Mouse (Mus musculus) lung, postnatal 25 days (tissue): Measurements from ENCODE around the gene Ubxn6.
"Not testable (repeated sequence)": the region's sequence is repeated elsewhere in the genome, so short reads cannot be mapped to it uniquely, and the experiment has no call there.

Source experiments
- DNase-seq: peaks from one replicate; pipeline ENCODE4 v3.0.0; 2022; ENCODE audit warnings: low spot score

Gene Ubxn6

DNA sequence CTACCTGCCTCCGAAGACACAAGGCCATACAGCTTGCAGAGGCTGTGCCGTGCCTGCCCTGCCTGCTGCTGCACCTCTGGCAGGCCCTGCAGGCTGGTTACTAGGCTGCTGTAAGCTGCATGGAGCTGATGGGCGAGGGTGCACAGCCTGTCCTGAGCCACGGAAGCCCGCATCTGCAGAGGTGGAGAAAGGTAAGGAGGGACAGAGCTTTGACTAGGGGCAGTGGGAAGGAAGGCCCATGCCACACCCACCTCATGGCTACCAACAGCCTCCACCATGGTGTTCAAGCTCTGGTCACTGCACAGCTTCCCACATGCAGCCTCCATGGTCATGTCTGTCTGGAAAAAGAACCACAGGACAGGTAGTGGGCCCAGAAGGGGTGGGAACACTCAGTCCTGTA, 27.3 kb upstream of the Ubxn6 start:
- no peak for DNase-seq

DNA sequence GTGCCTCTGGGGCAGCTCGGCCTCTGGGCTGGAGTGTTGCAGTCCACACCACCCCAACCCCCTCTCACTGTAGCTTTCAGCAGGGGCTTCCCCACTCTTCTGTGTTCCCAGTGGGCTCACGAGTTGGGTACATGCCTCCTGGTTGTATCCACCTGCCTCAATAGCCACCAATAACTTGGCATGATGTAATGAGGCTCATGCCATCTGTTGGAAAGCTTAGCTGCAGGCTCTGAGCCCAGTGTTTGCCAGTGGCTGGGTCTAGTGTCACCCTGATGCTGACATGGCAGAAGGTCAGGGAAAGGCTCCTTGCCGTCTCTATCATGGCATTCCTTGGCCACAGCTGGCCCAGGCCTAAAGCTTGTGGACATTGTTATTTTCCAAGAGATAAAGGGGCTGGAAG, 26.0 kb upstream of the Ubxn6 start:
- no peak for DNase-seq

DNA sequence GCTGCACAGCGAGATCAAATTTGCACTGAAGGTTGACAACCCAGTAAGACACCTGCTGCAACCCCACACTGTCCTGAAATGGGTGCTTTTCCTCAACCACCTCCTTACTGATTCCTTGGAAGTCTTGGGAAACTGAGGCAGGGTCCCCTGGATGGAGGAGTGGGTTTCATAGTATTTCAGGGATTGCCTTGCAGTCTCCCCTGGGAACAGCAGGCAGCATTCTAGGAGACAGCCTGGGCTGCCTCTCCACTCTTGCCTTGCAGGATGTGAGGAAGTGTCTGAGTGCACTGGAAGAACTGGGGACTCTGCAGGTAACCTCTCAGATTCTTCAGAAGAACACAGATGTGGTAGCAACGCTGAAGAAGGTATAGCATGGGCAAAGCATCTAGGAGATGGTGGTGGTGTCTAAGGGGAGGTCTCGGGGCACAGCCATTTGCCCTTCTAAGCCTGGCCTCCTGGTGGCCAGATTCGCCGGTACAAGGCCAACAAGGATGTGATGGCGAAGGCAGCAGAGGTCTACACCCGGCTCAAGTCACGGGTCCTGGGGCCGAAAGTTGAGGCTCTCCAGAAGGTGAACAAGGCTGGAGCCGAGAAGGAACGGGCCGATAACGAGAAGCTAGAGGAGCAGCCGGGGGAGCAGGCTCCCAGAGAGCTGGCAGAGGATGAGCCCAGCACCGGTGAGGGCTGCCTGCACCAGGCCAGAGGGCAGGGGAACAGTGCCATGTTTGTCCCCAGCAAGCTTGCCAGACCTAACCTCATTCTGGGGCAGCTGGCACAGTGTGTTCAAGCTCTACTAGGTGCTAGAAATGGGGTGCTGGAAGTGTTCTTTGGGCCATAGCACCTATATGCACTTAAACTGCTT, 24.1 kb upstream of the Ubxn6 start:
- no peak for DNase-seq

DNA sequence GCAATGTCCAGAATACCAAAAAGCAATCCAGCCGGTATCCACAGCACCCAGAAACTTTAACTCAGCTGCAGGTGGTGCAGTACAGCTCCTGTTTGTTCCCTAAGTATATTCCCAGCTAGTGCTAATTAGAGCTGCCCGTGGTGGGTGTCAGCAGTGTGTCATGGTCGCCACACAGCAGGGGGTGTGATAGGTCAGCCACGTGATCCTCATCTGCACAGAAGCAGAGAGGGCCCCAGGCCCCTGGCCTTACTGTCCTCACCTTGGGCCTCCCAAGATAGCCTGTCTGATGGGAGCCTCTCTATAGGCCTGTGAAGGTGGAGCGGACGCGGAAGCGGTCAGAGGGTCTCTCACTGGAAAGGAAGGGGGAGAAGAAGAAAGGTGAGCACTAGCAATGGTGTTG, 23.4 kb upstream of the Ubxn6 start:
- no peak for DNase-seq

DNA sequence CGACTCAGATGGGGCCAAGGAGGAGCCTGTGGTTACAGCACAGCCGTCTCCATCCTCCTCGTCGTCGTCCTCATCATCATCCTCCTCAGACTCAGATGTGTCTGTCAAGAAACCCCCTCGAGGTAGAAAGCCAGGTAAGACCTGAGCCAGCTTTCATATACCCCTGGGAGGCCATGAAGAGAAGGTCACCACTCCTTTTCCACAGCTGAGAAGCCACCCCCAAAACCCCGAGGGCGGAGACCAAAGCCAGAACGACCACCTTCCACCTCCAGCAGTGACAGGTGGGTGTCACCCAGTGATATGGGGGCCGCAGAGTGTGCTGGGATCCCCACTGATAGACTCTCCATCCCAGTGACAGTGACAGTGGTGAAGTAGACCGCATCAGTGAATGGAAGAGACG, 22.1 kb upstream of the Ubxn6 start:
- DNase-seq, result no peak

DNA sequence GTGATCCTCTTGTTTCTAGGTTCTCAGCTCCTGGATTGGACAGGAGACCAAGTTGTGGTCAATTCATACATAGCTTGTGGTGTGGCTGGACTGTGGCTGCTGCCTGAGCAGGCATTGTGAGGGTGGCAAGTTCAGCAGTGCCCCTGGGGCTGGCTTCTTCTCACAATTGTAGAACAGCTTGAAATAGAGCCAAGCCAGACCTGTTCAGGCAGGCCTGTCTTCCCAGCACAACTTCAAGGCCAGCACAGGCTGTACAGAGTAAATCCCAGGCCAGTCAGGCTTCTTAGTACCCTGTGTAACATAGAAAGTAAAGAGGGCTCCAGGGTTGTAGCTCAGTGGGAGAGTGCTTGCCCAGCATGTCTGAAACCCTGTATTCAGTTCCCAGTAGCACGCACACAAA, 18.0 kb upstream of the Ubxn6 start:
- no peak for DNase-seq

DNA sequence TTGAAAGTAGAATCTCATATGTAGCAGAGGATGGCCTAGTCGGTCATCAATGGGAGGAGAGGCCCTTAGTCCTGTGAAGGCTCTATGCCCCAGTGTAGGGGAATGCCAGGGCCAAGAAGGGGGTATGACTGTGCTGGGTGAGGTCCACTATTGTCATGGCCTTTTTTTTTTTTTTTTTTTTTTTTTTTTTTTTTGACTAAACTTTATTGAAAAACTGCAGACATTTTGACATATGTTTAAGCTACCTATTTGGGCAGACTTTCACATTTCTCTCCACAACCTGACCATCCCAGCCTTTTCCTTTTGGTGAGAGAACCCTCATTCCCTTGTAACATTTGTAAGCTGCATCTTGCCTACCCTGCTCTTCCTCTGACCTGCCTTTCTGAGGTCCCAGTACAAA, 17.5 kb upstream of the Ubxn6 start:
- no peak for DNase-seq

DNA sequence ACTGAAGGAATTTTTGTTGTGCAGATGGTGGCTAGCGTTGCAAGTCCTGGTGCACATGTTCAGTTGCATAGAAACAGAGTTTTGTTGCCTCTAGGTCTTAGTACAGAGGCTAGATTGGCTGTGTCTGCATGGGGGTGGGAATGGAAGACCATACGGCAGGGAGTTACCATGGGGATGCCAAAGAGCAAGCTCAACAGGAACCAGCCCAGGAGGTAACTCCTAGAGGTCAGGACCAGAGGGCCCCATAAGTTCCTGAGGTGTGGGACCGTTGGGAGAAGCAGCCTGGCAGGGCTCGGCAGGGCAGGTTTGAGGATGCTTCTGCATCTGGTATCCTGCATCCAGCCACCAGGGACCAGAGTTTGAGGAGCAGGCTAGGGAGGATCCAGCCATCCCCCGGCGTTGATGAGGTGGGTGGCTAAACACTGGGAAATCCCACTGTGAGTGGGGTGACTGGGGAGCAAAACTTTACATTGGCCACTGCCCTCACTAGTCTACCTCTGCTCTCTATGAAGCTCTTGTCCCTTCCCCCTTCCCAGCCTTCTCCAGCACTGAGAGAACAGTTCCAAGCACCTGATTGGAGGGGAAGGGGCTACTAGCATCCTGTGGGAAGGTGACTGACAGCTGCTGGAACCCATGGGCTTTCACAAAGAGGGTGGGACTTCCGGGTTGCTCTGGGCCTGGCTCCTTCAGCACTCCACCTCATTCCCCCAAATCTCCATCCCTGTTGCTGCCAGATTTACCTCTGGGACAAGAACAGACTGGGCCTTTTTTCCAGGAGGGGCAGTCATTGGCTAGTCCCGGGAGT, 6.2 kb upstream of the Ubxn6 start:
- DNase-seq, result peak; percentile 21

DNA sequence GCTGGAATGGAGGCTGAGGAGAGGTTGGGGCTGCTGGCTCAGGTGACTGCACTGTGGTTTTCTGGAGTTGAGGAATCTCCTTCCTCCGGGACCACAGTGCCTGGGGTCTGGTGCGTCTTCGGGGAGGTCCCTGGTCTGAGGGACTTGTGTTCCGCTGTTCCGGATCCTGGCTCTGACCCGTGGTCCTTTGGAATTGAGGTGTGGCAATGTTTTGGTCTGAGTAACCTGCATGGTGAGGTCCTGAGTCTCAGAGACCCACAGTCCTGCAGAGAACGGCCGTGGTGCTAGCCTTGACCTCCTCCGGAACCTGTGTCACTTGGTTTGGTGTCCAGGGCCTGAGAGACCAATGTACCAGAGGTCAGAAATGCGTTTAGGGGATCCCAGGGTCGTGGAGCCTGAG, 5.1 kb upstream of the Ubxn6 start:
- DNase-seq, result no peak

DNA sequence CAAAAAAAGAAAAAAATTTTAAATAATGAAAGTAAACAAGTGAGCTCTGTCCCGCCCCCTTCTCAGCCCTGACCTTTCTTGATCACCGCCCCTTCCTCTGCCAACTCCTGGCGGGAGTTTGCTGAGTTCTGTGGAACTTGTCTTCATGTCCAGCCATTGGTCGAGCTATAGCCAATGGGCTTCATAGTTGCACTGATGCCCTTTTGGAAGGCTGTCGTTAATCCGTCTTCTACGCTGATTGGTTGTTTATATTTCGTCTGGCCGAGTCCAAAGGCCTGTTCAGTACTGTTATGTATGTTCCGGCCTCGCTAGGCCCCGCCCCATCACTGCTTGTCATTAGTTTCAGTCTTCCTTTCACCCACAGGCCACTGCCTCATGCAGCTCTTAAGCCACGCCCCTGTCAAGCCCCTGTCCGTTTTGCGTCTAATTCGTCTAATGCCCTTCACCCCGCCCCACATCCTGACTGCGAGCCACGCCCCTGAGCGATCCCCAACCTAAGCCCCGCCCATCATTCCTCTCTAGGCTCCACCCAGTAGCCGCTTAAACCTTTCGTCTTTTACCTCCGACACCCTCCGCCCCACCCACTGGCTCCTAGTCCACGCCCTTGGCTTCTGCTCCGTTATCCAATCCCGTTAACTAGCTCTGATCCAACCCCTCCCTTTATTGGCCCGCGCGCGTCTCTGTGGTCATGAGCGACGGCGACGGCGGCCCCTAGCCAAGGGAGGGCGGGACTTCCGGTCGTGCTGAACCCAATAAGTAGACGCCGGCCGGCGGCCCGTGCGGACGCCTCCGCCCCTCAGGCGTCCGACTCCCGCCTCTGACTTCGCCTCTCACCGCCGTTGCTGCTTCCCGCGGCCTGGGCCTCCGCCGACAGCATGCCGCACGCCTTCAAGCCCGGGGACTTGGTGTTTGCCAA, 4.3 kb upstream of the Ubxn6 start, which contains the start of gene Hdgfl2:
TSS of gene Hdgfl2 (plus strand) at position 755 of the 916 bp plus-strand sequence.
- DNase-seq, result peak; percentile 100

DNA sequence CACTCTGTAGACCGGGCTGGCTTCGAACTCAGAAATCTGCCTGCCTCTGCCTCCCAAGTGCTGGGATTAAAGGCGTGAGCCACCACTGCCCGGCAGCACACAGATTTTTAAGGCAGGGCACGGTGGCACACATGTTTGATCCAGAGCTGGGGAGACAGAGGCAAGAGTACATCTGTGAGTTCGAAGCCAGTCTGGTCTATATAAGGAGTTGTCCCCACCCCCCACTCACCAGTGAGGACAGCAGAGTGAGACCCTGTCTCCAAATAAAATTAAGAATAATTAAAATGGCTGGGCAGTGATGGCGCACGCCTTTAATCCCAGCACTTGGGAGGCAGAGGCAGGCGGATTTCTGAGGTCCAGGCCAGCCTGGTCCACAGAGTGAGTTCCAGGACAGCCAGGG, 3.5 kb upstream of the Ubxn6 start:
- DNase-seq, result not testable (repeated sequence)

DNA sequence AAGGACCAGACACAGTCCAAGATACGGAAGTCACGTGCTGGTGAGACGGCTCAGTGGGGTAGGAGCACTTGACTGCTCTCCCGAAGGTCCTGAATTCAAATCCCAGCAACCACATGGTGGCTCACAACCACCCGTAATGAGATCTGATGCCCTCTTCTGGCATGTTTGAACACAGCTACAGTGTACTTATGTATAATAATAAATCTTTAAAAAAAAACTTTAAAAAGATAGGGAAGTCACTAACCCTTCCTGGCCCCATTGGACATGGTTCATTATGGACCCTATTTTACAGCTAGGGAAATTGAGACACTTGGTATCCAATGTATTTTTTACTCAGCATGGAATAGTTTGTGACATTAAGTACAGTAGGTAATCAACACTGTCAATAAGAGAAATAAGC, 2.7 kb upstream of the Ubxn6 start:
- DNase-seq, result no peak

DNA sequence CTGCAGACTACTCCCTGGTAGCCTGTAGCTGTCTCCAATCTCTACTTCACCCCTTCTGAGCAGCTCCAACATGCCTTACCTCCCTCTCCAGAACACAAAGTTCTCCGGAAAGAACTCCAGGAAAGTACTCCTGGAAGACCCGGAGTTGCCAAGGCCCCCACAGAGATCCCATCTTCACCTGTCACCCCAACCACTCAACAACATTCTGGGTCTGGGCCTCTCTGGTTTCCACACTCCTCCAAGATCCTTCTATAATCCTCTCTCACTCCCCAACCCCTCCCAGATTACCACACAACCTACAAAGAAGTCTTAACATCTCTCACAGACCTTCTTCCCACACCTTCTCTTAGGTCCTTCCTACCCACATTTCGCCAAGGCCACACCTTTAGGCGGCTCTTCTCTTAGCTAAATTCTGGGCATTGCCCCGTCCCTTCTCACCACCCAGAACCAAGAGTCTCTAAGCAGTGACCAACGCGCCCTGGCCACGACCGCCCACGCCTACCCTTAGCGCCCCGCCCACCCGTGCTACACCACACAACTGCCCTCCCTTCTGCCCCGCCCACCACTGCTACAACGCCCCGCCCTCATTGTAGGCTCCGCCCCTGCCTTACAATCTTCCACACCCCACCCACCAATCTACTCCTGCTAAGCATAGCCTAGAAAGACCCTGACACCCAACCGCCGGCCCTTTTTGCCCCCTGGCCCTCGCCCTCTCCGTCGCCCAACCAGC, 566 bp downstream of the Ubxn6 start:
- DNase-seq, result peak; percentile 85

DNA sequence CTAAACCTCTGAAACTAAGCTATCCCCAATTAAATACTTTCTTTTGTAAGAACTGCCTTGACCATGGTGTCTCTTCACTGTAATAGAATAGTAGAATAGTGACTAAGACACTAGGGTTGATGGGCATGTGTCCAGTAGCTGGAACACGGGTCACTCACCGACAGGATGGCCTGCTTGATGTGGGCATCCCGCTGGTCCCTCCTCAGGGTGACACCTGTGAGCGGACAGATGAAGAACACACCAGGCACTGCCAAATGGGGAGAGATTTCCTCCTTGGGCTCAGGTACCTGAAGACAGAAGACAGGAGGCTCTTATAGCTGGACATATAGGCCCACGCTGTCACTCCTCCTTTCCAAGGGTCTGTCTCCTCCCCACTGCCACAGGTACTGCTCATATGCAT, 2.6 kb downstream of the Ubxn6 start:
- no peak for DNase-seq

DNA sequence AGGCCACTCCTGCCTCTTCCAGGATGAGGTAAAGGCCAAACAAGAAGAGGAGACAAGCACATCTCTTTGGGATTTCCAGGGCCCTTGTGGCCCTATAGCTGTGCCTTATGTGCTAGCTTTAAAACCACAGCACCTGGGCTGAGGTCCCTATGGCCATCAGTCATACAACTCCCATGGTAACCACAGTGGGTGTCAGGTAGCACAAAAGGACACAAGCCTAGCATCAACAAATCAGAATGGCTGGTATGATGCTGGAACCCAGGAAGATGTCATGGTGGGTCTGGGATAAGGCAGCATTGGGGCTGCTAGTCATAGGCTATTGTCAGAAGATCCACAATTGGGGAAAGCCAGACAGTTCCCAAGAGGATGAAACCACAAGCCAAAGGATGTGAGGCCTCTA, 3.7 kb downstream of the Ubxn6 start:
- no peak for DNase-seq

DNA sequence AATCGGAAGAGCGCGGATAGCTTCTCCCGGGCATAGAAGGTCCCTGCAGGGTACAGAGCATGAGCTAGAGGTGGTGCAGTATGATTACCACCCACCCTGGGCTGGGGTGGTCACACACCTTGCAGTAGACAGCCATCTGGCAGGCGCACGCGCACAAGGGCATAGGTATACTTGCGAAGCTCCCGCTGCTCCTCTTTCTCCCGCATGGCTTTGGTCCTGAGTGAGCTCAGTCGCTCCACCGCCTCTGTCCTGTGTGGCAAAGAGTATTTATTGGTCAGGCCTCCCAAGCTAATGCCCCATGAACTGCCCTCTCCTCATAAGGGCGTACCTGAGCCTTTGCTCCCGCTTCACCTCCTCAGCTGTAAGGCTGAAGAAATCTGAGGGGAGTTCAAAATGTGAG, 5.8 kb downstream of the Ubxn6 start:
- DNase-seq, result no peak

DNA sequence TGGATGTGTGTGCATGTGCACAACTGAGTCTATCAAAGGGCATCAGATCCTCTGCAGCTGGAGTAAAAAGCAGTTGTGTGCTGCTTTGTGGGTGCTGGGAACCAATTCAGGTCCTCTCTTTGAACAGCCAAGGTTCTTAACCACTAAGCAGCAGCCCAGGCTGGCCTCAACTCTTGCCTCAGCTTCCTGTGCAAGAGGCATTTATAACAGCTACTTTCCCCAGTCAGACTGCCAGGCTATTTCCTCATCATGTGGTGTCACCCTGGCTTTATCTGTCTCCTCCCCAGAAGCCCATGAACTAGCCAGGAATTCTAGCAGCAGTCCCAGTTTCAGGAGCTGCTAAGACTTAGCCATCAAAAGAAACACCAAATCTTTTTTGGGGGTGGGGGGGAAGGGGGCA, 8.4 kb downstream of the Ubxn6 start:
- DNase-seq, result no peak

DNA sequence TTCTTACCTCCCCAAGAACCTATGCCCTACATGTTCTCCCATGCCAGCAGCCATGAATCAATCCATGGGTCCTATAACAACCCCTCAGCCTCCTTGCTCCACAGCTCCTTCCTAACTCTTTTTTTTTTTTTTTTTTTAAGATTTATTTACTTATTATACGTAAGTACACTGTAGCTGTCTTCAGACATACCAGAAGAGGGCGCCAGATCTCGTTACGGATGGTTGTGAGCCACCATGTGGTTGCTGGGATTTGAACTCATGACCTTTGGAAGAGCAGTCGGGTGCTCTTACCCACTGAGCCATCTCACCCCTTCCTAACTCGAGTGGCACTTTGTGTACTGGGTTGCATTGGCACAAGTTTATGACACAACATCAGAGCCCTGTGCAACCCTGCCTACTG, 9.1 kb downstream of the Ubxn6 start:
- not testable (repeated sequence) for DNase-seq

DNA sequence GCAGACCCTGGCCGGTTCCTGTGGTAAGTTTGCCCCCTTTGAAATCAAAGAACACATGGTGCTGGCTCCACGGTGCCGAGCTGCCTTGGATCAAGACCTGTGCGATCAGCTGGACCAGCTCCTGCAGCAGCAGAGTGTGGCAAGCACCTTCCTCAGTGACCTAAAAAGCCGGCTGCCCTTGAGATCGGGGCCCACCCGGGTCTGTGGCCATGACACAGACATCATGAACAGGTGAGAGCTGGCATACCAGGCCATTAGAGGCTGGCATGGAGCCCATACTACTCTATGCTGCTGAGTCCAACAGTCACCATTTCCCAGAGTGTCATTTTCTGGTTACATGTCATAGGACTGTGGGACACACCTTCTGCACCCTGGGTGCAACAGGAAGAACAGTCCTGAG, 12.7 kb downstream of the Ubxn6 start:
- DNase-seq, result no peak

DNA sequence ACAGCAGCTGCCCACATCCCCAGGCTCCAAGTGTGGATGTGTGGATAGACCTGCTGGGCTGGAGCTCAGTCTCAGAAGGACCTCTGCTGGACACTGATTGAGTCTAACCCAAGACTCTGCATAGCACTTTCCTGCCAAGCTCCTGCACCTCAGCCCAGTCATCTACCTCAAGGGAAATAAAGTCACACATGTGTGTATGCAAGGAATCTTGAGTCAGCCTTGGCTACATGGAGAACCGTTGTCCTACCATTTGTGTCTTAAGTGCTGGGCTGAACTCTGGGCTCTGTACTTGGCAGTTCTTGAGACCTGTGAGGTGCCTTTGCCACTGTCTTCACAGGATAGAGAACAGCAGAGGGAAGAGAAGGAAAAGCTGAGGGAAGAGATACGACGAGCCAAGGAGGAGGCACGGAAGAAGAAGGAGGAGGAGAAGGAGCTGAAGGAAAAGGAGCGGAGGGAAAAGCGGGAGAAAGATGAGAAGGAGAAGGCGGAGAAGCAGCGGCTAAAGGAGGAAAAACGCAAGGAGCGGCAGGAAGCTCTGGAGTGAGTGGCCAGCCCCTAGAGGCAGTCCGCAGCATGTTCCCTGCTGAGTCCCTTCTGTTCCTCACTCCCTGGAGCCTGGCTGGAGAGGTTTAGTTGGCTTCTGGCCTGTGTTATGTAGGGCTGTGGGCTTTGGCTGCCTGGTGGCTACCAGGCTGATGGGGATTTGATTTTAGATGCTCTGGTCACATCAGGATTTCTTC, 17.3 kb downstream of the Ubxn6 start:
- no peak for DNase-seq
